Mouse (Mus musculus): ENCODE measurements around the gene Rxfp1. TPM values are rescaled to one million over a fixed set of nuclear protein-coding genes. Genes with fewer than 3 reads are reported as not detected.
A peak's percentile ranks its signal among the peaks of the same experiment; 100 is the strongest.

The Rxfp1 gene
- polyA plus RNA-seq, 1 experiment from 2014 or later = not detected

GRCm38 (mm10) chr3:79664787-79665408 lies 72.8 kb downstream of the Rxfp1 start:
- peak; percentile 76 for ATAC-seq
- no peak overlapping the region for H3K9ac ChIP-seq
- H3K4me1 ChIP-seq = no peaks in the 10 kb centered on the region
- H3K4me3 ChIP-seq = no peak overlapping the region
- no peaks in the 10 kb centered on the region for H3K27me3 ChIP-seq
- no peak overlapping the region for H3K4me2 ChIP-seq
- H3K27ac ChIP-seq = no peak overlapping the region
- no peaks in the 10 kb centered on the region for H3K36me3 ChIP-seq (ENCODE audit: poor library complexity, severe bottlenecking)
- WGBS = 39% methylated on average over 9 of the region's 9 CpGs
- no peaks in the 10 kb centered on the region for H3K9me3 ChIP-seq (replicated peaks)

DNA sequence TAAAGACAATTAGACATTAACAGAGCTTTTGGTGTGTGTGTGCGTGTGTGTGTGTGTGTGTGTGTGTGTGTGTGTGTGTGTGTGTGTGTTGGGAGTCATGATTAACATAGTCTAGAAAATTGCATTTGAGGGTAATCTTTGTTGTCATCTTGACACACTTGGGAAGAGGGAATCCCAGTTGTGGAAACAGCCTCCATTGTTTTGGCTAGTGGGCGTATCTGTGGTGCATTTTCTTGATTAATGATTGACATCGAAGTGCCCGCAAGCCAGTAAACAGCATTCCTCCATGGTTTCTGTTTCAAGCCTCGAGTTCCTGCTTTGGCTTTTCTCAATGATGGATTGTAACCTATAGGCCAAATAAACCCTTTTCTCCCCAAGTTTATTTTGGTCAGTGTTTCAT lies 81.0 kb downstream of the Rxfp1 start:
- no peaks in the 10 kb centered on the region for H3K36me3 ChIP-seq (ENCODE audit: poor library complexity, severe bottlenecking)
- no peak overlapping the region for H3K4me3 ChIP-seq
- no peak overlapping the region for H3K4me2 ChIP-seq
- ATAC-seq = no peak
- WGBS = 80% methylated on average over 5 of the region's 5 CpGs
- no peaks in the 10 kb centered on the region for H3K27me3 ChIP-seq
- H3K4me1 ChIP-seq = no peaks in the 10 kb centered on the region
- H3K9me3 ChIP-seq (replicated peaks) = no peaks in the 10 kb centered on the region
- no peak overlapping the region for H3K9ac ChIP-seq
- no peak overlapping the region for H3K27ac ChIP-seq

GRCm38 (mm10) chr3:79652129-79652528 lies 85.6 kb downstream of the Rxfp1 start:
- Histone ChIP-seq H3K4me2 (no peak overlapping the region), H3K27me3 (no peaks in the 10 kb centered on the region), H3K4me1 (no peaks in the 10 kb centered on the region), H3K4me3 (no peak overlapping the region), H3K9me3 (replicated peaks) (no peaks in the 10 kb centered on the region), H3K36me3 (ENCODE audit: poor library complexity, severe bottlenecking) (no peaks in the 10 kb centered on the region), H3K27ac (no peak overlapping the region), H3K9ac (no peak overlapping the region)
- ATAC-seq = no peak
- WGBS = 89% methylated on average over 6 of the region's 6 CpGs

GRCm38 (mm10) chr3:79629416-79629730 lies 108.3 kb downstream of the Rxfp1 start, which contains the start of gene Etfdh:
TSS of gene Etfdh (minus strand) at chr3:79629500.
- Histone ChIP-seq H3K9me3 (replicated peaks) (peaks cover 6% of the 10 kb centered on the region; the same call in 1 of the 2 replicates), H3K4me3 (peak within 1 kb of the TSS; percentile 68), H3K9ac (peak within 1 kb of the TSS; percentile 83), H3K27ac (peak within 1 kb of the TSS; percentile 80), H3K27me3 (no peaks in the 10 kb centered on the region), H3K4me2 (peak within 1 kb of the TSS; percentile 76), H3K4me1 (peaks cover 16% of the 10 kb centered on the region), H3K36me3 (ENCODE audit: poor library complexity, severe bottlenecking) (peaks cover 28% of the 10 kb centered on the region)
- under 1% methylated on average over 11 of the region's 11 CpGs for WGBS
- peak; percentile 47 for ATAC-seq

GRCm38 (mm10) chr3:79628561-79629415 lies 108.9 kb downstream of the Rxfp1 start, which contains the start of gene 4930579G24Rik:
TSS of gene 4930579G24Rik (plus strand) at chr3:79629079.
- Histone ChIP-seq H3K9me3 (replicated peaks) (peaks cover 6% of the 10 kb centered on the region; the same call in 1 of the 2 replicates), H3K9ac (peak within 1 kb of the TSS; percentile 83), H3K4me1 (peaks cover 16% of the 10 kb centered on the region), H3K27ac (peak within 1 kb of the TSS; percentile 80), H3K4me3 (peak within 1 kb of the TSS; percentile 68), H3K4me2 (peak within 1 kb of the TSS; percentile 76), H3K36me3 (ENCODE audit: poor library complexity, severe bottlenecking) (peaks cover 26% of the 10 kb centered on the region), H3K27me3 (no peaks in the 10 kb centered on the region)
- under 1% methylated on average over 60 of the region's 60 CpGs for WGBS
- ATAC-seq = peak; percentile 99

GRCm38 (mm10) chr3:79628182-79628560 lies 109.5 kb downstream of the Rxfp1 start:
- Histone ChIP-seq H3K4me3 (peak overlapping the region; percentile 68), H3K27ac (peak overlapping the region; percentile 59; the same call in 1 of the 2 replicates), H3K4me1 (peaks cover 16% of the 10 kb centered on the region), H3K36me3 (ENCODE audit: poor library complexity, severe bottlenecking) (peaks cover 19% of the 10 kb centered on the region), H3K4me2 (peak overlapping the region; percentile 76), H3K27me3 (no peaks in the 10 kb centered on the region), H3K9ac (peak overlapping the region; percentile 75), H3K9me3 (replicated peaks) (peaks cover 4% of the 10 kb centered on the region; the same call in 1 of the 2 replicates)
- WGBS = under 1% methylated on average over 9 of the region's 9 CpGs
- no peak for ATAC-seq

- Histone ChIP-seq H3K27ac (no peak overlapping the region), H3K27me3 (no peaks in the 10 kb centered on the region), H3K9ac (peak overlapping the region; percentile 75; the same call in 1 of the 2 replicates), H3K4me3 (peak overlapping the region; percentile 68), H3K4me2 (peak overlapping the region; percentile 76), H3K4me1 (peaks cover 16% of the 10 kb centered on the region), H3K9me3 (replicated peaks) (no peaks in the 10 kb centered on the region), H3K36me3 (ENCODE audit: poor library complexity, severe bottlenecking) (peaks cover 17% of the 10 kb centered on the region)
- ATAC-seq = no peak
- 30% methylated on average over 10 of the region's 10 CpGs for WGBS
These were observed 110.0 kb downstream of the Rxfp1 start for GRCm38 (mm10) chr3:79627484-79628181.

- no peaks in the 10 kb centered on the region for H3K27me3 ChIP-seq
- no peak overlapping the region for H3K27ac ChIP-seq
- H3K9ac ChIP-seq = no peak overlapping the region
- H3K4me3 ChIP-seq = no peak overlapping the region
- ATAC-seq = no peak
- no peaks in the 10 kb centered on the region; the same call in 1 of the 2 replicates for H3K9me3 ChIP-seq (replicated peaks)
- H3K4me1 ChIP-seq = no peaks in the 10 kb centered on the region
- H3K4me2 ChIP-seq = no peak overlapping the region
- WGBS = 92% methylated on average over 2 of the region's 2 CpGs
- peaks cover 66% of the 10 kb centered on the region for H3K36me3 ChIP-seq (ENCODE audit: poor library complexity, severe bottlenecking)
These were observed 127.8 kb downstream of the Rxfp1 start for GRCm38 (mm10) chr3:79609886-79610285.

- Histone ChIP-seq H3K36me3 (ENCODE audit: poor library complexity, severe bottlenecking) (peaks cover 59% of the 10 kb centered on the region), H3K9me3 (replicated peaks) (no peaks in the 10 kb centered on the region), H3K27me3 (no peaks in the 10 kb centered on the region), H3K9ac (no peak overlapping the region), H3K4me3 (no peak overlapping the region), H3K27ac (no peak overlapping the region), H3K4me2 (no peak overlapping the region), H3K4me1 (peaks cover 17% of the 10 kb centered on the region)
- no peak for ATAC-seq
- WGBS = 97% methylated on average over 7 of the region's 7 CpGs
These were observed 142.2 kb downstream of the Rxfp1 start for GRCm38 (mm10) chr3:79595468-79595867.

DNA sequence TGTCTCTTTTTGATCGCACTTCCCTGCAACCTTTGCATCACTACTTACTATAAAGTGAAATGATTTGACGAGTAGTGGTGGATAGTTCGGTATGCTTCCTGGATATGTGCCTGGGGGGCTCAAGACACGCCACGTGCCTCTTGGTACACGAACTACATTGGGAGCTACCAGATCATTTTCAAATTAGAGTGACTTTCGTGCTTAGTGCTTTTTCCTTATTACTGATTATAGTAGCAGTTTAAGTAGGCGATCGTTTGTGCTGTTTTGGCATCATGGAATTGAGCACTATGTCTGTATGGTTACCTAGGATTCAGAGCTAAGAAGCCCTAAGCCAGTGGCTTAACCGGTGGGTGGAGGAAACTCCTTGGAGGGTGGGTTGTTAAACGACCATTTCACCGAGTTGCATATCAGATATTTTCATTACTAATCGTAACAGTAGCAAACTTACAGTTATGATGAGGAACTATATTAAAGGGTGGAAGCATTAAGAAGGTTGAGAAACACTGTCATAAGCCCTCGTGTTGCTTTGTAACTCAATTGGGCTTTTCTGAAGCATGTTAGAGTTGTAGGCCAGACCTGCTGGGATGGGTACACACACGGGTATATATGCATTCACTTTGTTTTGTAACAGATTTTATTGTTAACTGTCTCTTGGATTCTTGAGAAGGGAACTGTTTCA lies 145.7 kb downstream of the Rxfp1 start:
- H3K4me2 ChIP-seq = peak overlapping the region; percentile 84
- ATAC-seq = peak; percentile 17; the same call in 1 of the 2 replicates
- WGBS = 6% methylated on average over 15 of the region's 15 CpGs
- peak overlapping the region; percentile 86 for H3K4me3 ChIP-seq
- no peaks in the 10 kb centered on the region for H3K9me3 ChIP-seq (replicated peaks)
- peaks cover 30% of the 10 kb centered on the region for H3K36me3 ChIP-seq (ENCODE audit: poor library complexity, severe bottlenecking)
- H3K27me3 ChIP-seq = 0 out of 2 replicates have a peak, but pooled peaks cover 2% of the 10 kb centered on the region
- H3K4me1 ChIP-seq = peaks cover 19% of the 10 kb centered on the region
- H3K27ac ChIP-seq = peak overlapping the region; percentile 78
- H3K9ac ChIP-seq = peak overlapping the region; percentile 86
